22 mouse cellular contexts compared by ENCODE assay signal in genomic region chr11:61660806-61661392, GRCm38 (mm10). TPM values are rescaled to one million over a fixed set of nuclear protein-coding genes. Genes with fewer than 3 reads are reported as not detected.
DNase-seq lines count a peak whose midpoint lies in the region; ATAC-seq and TF ChIP-seq lines count a peak whose summit lies in the region.
"Had no signal": no experiment of that assay in that cellular context is flagged by ENCODE, and none has a peak within 500 bp of the region (broad histone marks: within the 10 kb centered on the region; RNA-seq: fewer than 3 reads in every experiment).

No protein-coding gene starts in this region.

- no peak overlapping the region for H3K27ac ChIP-seq in layer of hippocampus, adult 2 months
- H3K27ac ChIP-seq: forebrain, embryonic 15.5 days; hindbrain, embryonic 14.5 days; kidney, postnatal 0 days; liver, embryonic 15.5 days; midbrain, embryonic 12.5 days; neural tube, embryonic 13.5 days had no signal

- intact Hi-C loops in gastrocnemius, postnatal 36 days (cut with DNase I): no loop called here

- H3K4me3 ChIP-seq in layer of hippocampus, adult 2 months: no peak overlapping the region
- H3K4me3 ChIP-seq: forebrain, embryonic 15.5 days; heart, embryonic 12.5 days; liver, embryonic 15.5 days; midbrain, embryonic 12.5 days; neural tube, embryonic 13.5 days had no signal

- no peak for TF ChIP-seq CTCF in layer of hippocampus, adult 2 months (conservative IDR thresholded peaks at IDR 0.05)

- no peaks in the 10 kb centered on the region for H3K27me3 ChIP-seq in splenic B cell, adult 2 months (ENCODE audit: control insufficient read depth, insufficient read depth, low read length, poor library complexity, severe bottlenecking)
- H3K27me3 ChIP-seq: forebrain, embryonic 15.5 days; heart, embryonic 12.5 days; liver, embryonic 15.5 days; neural tube, embryonic 13.5 days had no signal

- ATAC-seq in common myeloid progenitor, adult 5-6 weeks (replicated peaks; ENCODE audit: low read depth, poor library complexity, severe bottlenecking): peak; percentile 40; the same call in 1 of the 2 replicates
- ATAC-seq: forebrain, embryonic 15.5 days; intestine, embryonic 16.5 days; lung, postnatal 0 days had no signal

- H3K36me3 ChIP-seq in splenic B cell, adult 2 months (ENCODE audit: control insufficient read depth, insufficient read depth, low read length, poor library complexity, severe bottlenecking): peaks cover 30% of the 10 kb centered on the region
- H3K36me3 ChIP-seq: forebrain, embryonic 15.5 days; heart, embryonic 12.5 days; liver, embryonic 15.5 days; midbrain, embryonic 12.5 days; neural tube, embryonic 13.5 days had no signal

- peak; percentile 71 for DNase-seq in A20 (ENCODE audit: low read depth, low spot score)
- peak; percentile 70 for DNase-seq in CD4-positive, CD25-positive, alpha-beta regulatory T cell, adult 2 months (ENCODE audit: low read depth, low spot score)
- peak; percentile 78 for DNase-seq in splenic B cell, adult 2 months (ENCODE audit: low read depth, low spot score)
- no peak for DNase-seq in embryo, embryonic 10 days (ENCODE audit: low spot score)
- no peak for DNase-seq in layer of hippocampus, adult 2 months (ENCODE audit: low spot score in 2 of 2)
- DNase-seq in gastrocnemius, postnatal 36 days: no peak
- no peak for DNase-seq in right cerebral cortex, adult 2 months (ENCODE audit: low spot score in 2 of 2)
- DNase-seq: adrenal gland, adult 2 months; embryo, embryonic 11 days; heart, postnatal 14 days; right cerebral cortex, postnatal 25 days had no signal

RNA-seq across cellular contexts. Expression of gene Grap, which starts 7.8 kb away (rescaled TPM):
- 0.37 TPM in 1 of 2 replicates, not detected in the other for total RNA-seq in common myeloid progenitor, adult 5-6 weeks (2017)
- total RNA-seq in layer of hippocampus, adult 2 months (2021): 1 to 10 TPM; 4.1 to 4.4 TPM
- 1 to 10 TPM; 4.4 to 5.5 TPM for total RNA-seq in gastrocnemius, postnatal 36 days (2021)

RNA-seq across cellular contexts. Expression of gene Fam83g, which starts 23.0 kb away (rescaled TPM):
- total RNA-seq in common myeloid progenitor, adult 5-6 weeks (2017): not detected in 2 replicates
- not detected for total RNA-seq in layer of hippocampus, adult 2 months (2021)
- total RNA-seq in gastrocnemius, postnatal 36 days (2021): under 1 TPM; 0.12 to 0.18 TPM
- total RNA-seq: left cerebral cortex, postnatal 25 days had no signal

RNA-seq across cellular contexts. Expression of gene Slc5a10, which starts 59.7 kb away (rescaled TPM):
- total RNA-seq in common myeloid progenitor, adult 5-6 weeks (2017): not detected in 2 replicates
- under 1 TPM; 0.31 to 0.47 TPM for total RNA-seq in layer of hippocampus, adult 2 months (2021)
- not detected for total RNA-seq in gastrocnemius, postnatal 36 days (2021)
- total RNA-seq: heart, postnatal 14 days had no signal

Comparison
In these comparisons a context has a peak if more than half of its experiments do, and no peak if none do; other contexts are left out.
1. DNase-seq: peak in A20 (single experiment), CD4-positive, CD25-positive, alpha-beta regulatory T cell, adult 2 months (single experiment) and splenic B cell, adult 2 months (single experiment); none in embryo, embryonic 10 days (single experiment), layer of hippocampus, adult 2 months (0 of 2), gastrocnemius, postnatal 36 days (0 of 2) and right cerebral cortex, adult 2 months (0 of 2).